Mouse (Mus musculus): ENCODE measurements at regions not wholly inside any gene's neighbourhood (a gene's known extent, or its start where the extent isn't known, plus 50 kb on each side); places are given as distances from the start of the nearest gene placed in this dataset.

GRCm38 (mm10) chr14:71936373-71937156 lies 555.1 kb downstream of the Gm9195 start:
- DNase-seq = no peak
- intact Hi-C loops (cut with DNase I) = no loop called here

- intact Hi-C loops (cut with DNase I) = no loop called here
- no peak for DNase-seq
Observed at GRCm38 (mm10) chr14:71915964-71916363, 575.7 kb downstream of the Gm9195 start.

GRCm38 (mm10) chr14:71910936-71911335 lies 580.7 kb downstream of the Gm9195 start:
- intact Hi-C loops (cut with DNase I) = no loop called here
- no peak for DNase-seq

- intact Hi-C loops (cut with DNase I) = no loop called here
- no peak for DNase-seq
Observed at GRCm38 (mm10) chr14:71895468-71895867, 596.2 kb downstream of the Gm9195 start.

- no peak for DNase-seq
- intact Hi-C loops (cut with DNase I) = no loop called here
Observed at GRCm38 (mm10) chr14:71894811-71895210, 596.8 kb downstream of the Gm9195 start.

- intact Hi-C loops (cut with DNase I) = no loop called here
- no peak for DNase-seq
Observed at GRCm38 (mm10) chr14:71893361-71893760, 598.3 kb downstream of the Gm9195 start.

GRCm38 (mm10) chr14:71891667-71892066 lies 600.0 kb downstream of the Gm9195 start:
- intact Hi-C loops (cut with DNase I) = no loop called here

GRCm38 (mm10) chr14:71882871-71883270 lies 608.8 kb downstream of the Gm9195 start:
- no peak for DNase-seq
- intact Hi-C loops (cut with DNase I) = no loop called here

More at GRCm38 (mm10) chr14:71891667-71892066, 600.0 kb downstream of the Gm9195 start:
- DNase-seq = no peak

GRCm38 (mm10) chr14:71845546-71845945 lies 646.1 kb downstream of the Gm9195 start:
- no peak for DNase-seq
- intact Hi-C loops (cut with DNase I) = no loop called here

GRCm38 (mm10) chr14:71808863-71809487 lies 682.7 kb downstream of the Gm9195 start:
- intact Hi-C loops (cut with DNase I) = no loop called here
- DNase-seq = no peak

GRCm38 (mm10) chr14:71805624-71806023 lies 686.0 kb downstream of the Gm9195 start:
- no peak for DNase-seq
- intact Hi-C loops (cut with DNase I) = no loop called here

GRCm38 (mm10) chr14:71799861-71800260 lies 691.8 kb downstream of the Gm9195 start:
- no peak for DNase-seq
- intact Hi-C loops (cut with DNase I) = no loop called here

GRCm38 (mm10) chr14:71795713-71796112 lies 695.9 kb downstream of the Gm9195 start:
- intact Hi-C loops (cut with DNase I) = no loop called here
- no peak for DNase-seq

GRCm38 (mm10) chr14:71776990-71777525 lies 714.6 kb downstream of the Gm9195 start:
- no peak for DNase-seq
- intact Hi-C loops (cut with DNase I) = no loop called here

GRCm38 (mm10) chr14:71766856-71767255 lies 724.8 kb downstream of the Gm9195 start:
- intact Hi-C loops (cut with DNase I) = no loop called here
- no peak for DNase-seq

GRCm38 (mm10) chr14:71728542-71728941 lies 763.1 kb downstream of the Gm9195 start:
- intact Hi-C loops (cut with DNase I) = no loop called here
- no peak for DNase-seq

- DNase-seq = no peak
- intact Hi-C loops (cut with DNase I) = no loop called here
Observed at GRCm38 (mm10) chr14:71723526-71723925, 768.1 kb downstream of the Gm9195 start.

- no peak for DNase-seq
- intact Hi-C loops (cut with DNase I) = no loop called here
Observed at GRCm38 (mm10) chr14:71709528-71710289, 781.9 kb downstream of the Gm9195 start.

GRCm38 (mm10) chr14:71692752-71693437 lies 798.7 kb downstream of the Gm9195 start:
- intact Hi-C loops (cut with DNase I) = no loop called here

GRCm38 (mm10) chr14:71674564-71674963 lies 817.1 kb downstream of the Gm9195 start:
- DNase-seq = no peak
- intact Hi-C loops (cut with DNase I) = loop anchor here (10.0 kb wide), 3 partner anchors 510 to 810 kb away; no protein-coding TSS in a partner anchor

More at GRCm38 (mm10) chr14:71692752-71693437, 798.7 kb downstream of the Gm9195 start:
- DNase-seq = no peak

All from heart, postnatal 36 days (tissue).